Mouse (Mus musculus) ES-Bruce4 (cell line): ENCODE results near the gene Ambra1.

Experiments
- CTCF ChIP-seq: IDR thresholded peaks from one replicate; pipeline ENCODE4 v1.8.1; 2011; ENCODE audit warnings: low read depth, low read length
- EP300 ChIP-seq: IDR thresholded peaks from 2 replicates; pipeline ENCODE4 v1.6.1; 2011; ENCODE audit warnings: low read depth, low read length; ENCODE audit not compliant: insufficient read depth
- POLR2A ChIP-seq: IDR thresholded peaks from one replicate; pipeline ENCODE4 v1.8.1; 2011; ENCODE audit warnings: low read length; ENCODE audit not compliant: insufficient read depth

GRCm38 (mm10) chr2:91876000-91876805 is 146.3 kb downstream of the Ambra1 start:
- no peak for TF ChIP-seq CTCF
- no peak for TF ChIP-seq POLR2A
- TF ChIP-seq EP300: no peak
